Mouse (Mus musculus): ENCODE results near the gene Tmem263. TPM values are rescaled to one million over a fixed set of nuclear protein-coding genes. Genes with fewer than 3 reads are reported as not detected.

Gene Tmem263
- 59.5 and 67.6 TPM in 2 replicates for polyA plus RNA-seq (2014; fragmentation: Nextera tagmentation; extraction: Ambion mirVana)

GRCm38 (mm10) chr10:85102247-85103084 is at the start of gene Tmem263, which contains the start of gene Fhl4:
Tmem263 (plus strand) TSS chr10:85102627.
Fhl4 (minus strand) TSS chr10:85102495.
- H3K36me3 ChIP-seq (ENCODE audit: control insufficient read depth, insufficient read depth, low read length) = no peaks in the 10 kb centered on the region
- H3K4me2 ChIP-seq (replicated peaks; ENCODE audit: low read depth, low read length) = peak within 1 kb of the TSS; percentile 92
- H3K9me3 ChIP-seq (ENCODE audit: control insufficient read depth, low read length) = no peaks in the 10 kb centered on the region
- peak within 1 kb of the TSS; percentile 68 for H3K27ac ChIP-seq (ENCODE audit: low read depth, low read length)
- H3K27me3 ChIP-seq (ENCODE audit: control insufficient read depth, insufficient read depth, low read length) = no peaks in the 10 kb centered on the region
- H3K9ac ChIP-seq (ENCODE audit: low read depth, low read length) = peak within 1 kb of the TSS; percentile 78
- peak within 1 kb of the TSS; percentile 93 for H3K4me3 ChIP-seq (ENCODE audit: low read depth, low read length)
- peak; percentile 96 for ATAC-seq (ENCODE audit: low FRiP score)
- H3K4me1 ChIP-seq (replicated peaks; ENCODE audit: control insufficient read depth, insufficient read depth, low read length) = no peaks in the 10 kb centered on the region
- under 1% methylated on average over 57 of the region's 96 CpGs for WGBS
- DNase-seq (ENCODE audit: low spot score) = peak; percentile 97

GRCm38 (mm10) chr10:85054876-85055275 is 47.6 kb upstream of the Tmem263 start:
- 90% methylated on average over 2 of the region's 2 CpGs for WGBS
- no peak overlapping the region for H3K27ac ChIP-seq (ENCODE audit: low read depth, low read length)
- no peak for DNase-seq (ENCODE audit: low spot score)
- H3K4me3 ChIP-seq (ENCODE audit: low read depth, low read length) = no peak overlapping the region
- no peak overlapping the region for H3K9ac ChIP-seq (ENCODE audit: low read depth, low read length)
- no peaks in the 10 kb centered on the region for H3K27me3 ChIP-seq (ENCODE audit: control insufficient read depth, insufficient read depth, low read length)
- no peak for ATAC-seq (ENCODE audit: low FRiP score)
- no peaks in the 10 kb centered on the region for H3K9me3 ChIP-seq (ENCODE audit: control insufficient read depth, low read length)
- H3K4me2 ChIP-seq (replicated peaks; ENCODE audit: low read depth, low read length) = no peak overlapping the region
- H3K4me1 ChIP-seq (replicated peaks; ENCODE audit: control insufficient read depth, insufficient read depth, low read length) = no peaks in the 10 kb centered on the region
- no peaks in the 10 kb centered on the region for H3K36me3 ChIP-seq (ENCODE audit: control insufficient read depth, insufficient read depth, low read length)

- Histone ChIP-seq H3K4me2 (replicated peaks; ENCODE audit: low read depth, low read length) (no peak overlapping the region), H3K9me3 (ENCODE audit: control insufficient read depth, low read length) (no peaks in the 10 kb centered on the region), H3K36me3 (ENCODE audit: control insufficient read depth, insufficient read depth, low read length) (no peaks in the 10 kb centered on the region), H3K9ac (ENCODE audit: low read depth, low read length) (no peak overlapping the region), H3K4me1 (replicated peaks; ENCODE audit: control insufficient read depth, insufficient read depth, low read length) (no peaks in the 10 kb centered on the region), H3K27ac (ENCODE audit: low read depth, low read length) (no peak overlapping the region), H3K27me3 (ENCODE audit: control insufficient read depth, insufficient read depth, low read length) (no peaks in the 10 kb centered on the region), H3K4me3 (ENCODE audit: low read depth, low read length) (no peak overlapping the region)
- DNase-seq (ENCODE audit: low spot score) = no peak
- no peak for ATAC-seq (ENCODE audit: low FRiP score)
- WGBS = 61% methylated on average over 4 of the region's 4 CpGs
These were observed 30.7 kb upstream of the Tmem263 start for GRCm38 (mm10) chr10:85071605-85072152.

GRCm38 (mm10) chr10:85101841-85102240 is 586 bp upstream of the Tmem263 start:
- Histone ChIP-seq H3K27ac (ENCODE audit: low read depth, low read length) (peak overlapping the region; percentile 68), H3K4me2 (replicated peaks; ENCODE audit: low read depth, low read length) (peak overlapping the region; percentile 92), H3K4me3 (ENCODE audit: low read depth, low read length) (peak overlapping the region; percentile 93), H3K9me3 (ENCODE audit: control insufficient read depth, low read length) (no peaks in the 10 kb centered on the region), H3K9ac (ENCODE audit: low read depth, low read length) (peak overlapping the region; percentile 78), H3K4me1 (replicated peaks; ENCODE audit: control insufficient read depth, insufficient read depth, low read length) (no peaks in the 10 kb centered on the region), H3K27me3 (ENCODE audit: control insufficient read depth, insufficient read depth, low read length) (no peaks in the 10 kb centered on the region), H3K36me3 (ENCODE audit: control insufficient read depth, insufficient read depth, low read length) (no peaks in the 10 kb centered on the region)
- no peak for DNase-seq (ENCODE audit: low spot score)
- peak; percentile 31 for ATAC-seq (ENCODE audit: low FRiP score)
- under 1% methylated on average over 10 of the region's 10 CpGs for whole genome bisulfite sequencing

- WGBS = under 1% methylated on average over 34 of the region's 34 CpGs
- H3K27ac ChIP-seq (ENCODE audit: low read depth, low read length) = peak overlapping the region; percentile 68; the same call in 1 of the 2 replicates
- peak overlapping the region; percentile 92 for H3K4me2 ChIP-seq (replicated peaks; ENCODE audit: low read depth, low read length)
- H3K9ac ChIP-seq (ENCODE audit: low read depth, low read length) = peak overlapping the region; percentile 77
- peak; percentile 55 for DNase-seq (ENCODE audit: low spot score)
- H3K9me3 ChIP-seq (ENCODE audit: control insufficient read depth, low read length) = no peaks in the 10 kb centered on the region
- H3K4me1 ChIP-seq (replicated peaks; ENCODE audit: control insufficient read depth, insufficient read depth, low read length) = no peaks in the 10 kb centered on the region
- no peaks in the 10 kb centered on the region for H3K27me3 ChIP-seq (ENCODE audit: control insufficient read depth, insufficient read depth, low read length)
- peak; percentile 70 for ATAC-seq (ENCODE audit: low FRiP score)
- peak overlapping the region; percentile 93 for H3K4me3 ChIP-seq (ENCODE audit: low read depth, low read length)
- no peaks in the 10 kb centered on the region for H3K36me3 ChIP-seq (ENCODE audit: control insufficient read depth, insufficient read depth, low read length)
These were observed 858 bp downstream of the Tmem263 start for GRCm38 (mm10) chr10:85103085-85103885.

- DNase-seq (ENCODE audit: low spot score) = no peak
- Histone ChIP-seq H3K9me3 (ENCODE audit: control insufficient read depth, low read length) (no peaks in the 10 kb centered on the region), H3K4me3 (ENCODE audit: low read depth, low read length) (no peak overlapping the region), H3K36me3 (ENCODE audit: control insufficient read depth, insufficient read depth, low read length) (no peaks in the 10 kb centered on the region), H3K27me3 (ENCODE audit: control insufficient read depth, insufficient read depth, low read length) (no peaks in the 10 kb centered on the region), H3K4me1 (replicated peaks; ENCODE audit: control insufficient read depth, insufficient read depth, low read length) (no peaks in the 10 kb centered on the region), H3K27ac (ENCODE audit: low read depth, low read length) (no peak overlapping the region), H3K9ac (ENCODE audit: low read depth, low read length) (no peak overlapping the region), H3K4me2 (replicated peaks; ENCODE audit: low read depth, low read length) (no peak overlapping the region)
- WGBS = 89% methylated on average over 4 of the region's 4 CpGs
- no peak for ATAC-seq (ENCODE audit: low FRiP score)
These were observed 12.0 kb downstream of the Tmem263 start for GRCm38 (mm10) chr10:85114409-85114808.

- no peaks in the 10 kb centered on the region for H3K36me3 ChIP-seq (ENCODE audit: control insufficient read depth, insufficient read depth, low read length)
These were observed 22.8 kb downstream of the Tmem263 start for GRCm38 (mm10) chr10:85125184-85125583.

GRCm38 (mm10) chr10:85127395-85128287 is 25.2 kb downstream of the Tmem263 start, which contains the start of gene Mterf2:
Mterf2 (minus strand) TSS chr10:85128027.
- Histone ChIP-seq H3K36me3 (ENCODE audit: control insufficient read depth, insufficient read depth, low read length) (no peaks in the 10 kb centered on the region), H3K27ac (ENCODE audit: low read depth, low read length) (no peak within 1 kb of the TSS), H3K4me2 (replicated peaks; ENCODE audit: low read depth, low read length) (peak within 1 kb of the TSS; percentile 47), H3K9ac (ENCODE audit: low read depth, low read length) (peak within 1 kb of the TSS; percentile 28), H3K9me3 (ENCODE audit: control insufficient read depth, low read length) (no peaks in the 10 kb centered on the region), H3K4me1 (replicated peaks; ENCODE audit: control insufficient read depth, insufficient read depth, low read length) (no peaks in the 10 kb centered on the region), H3K4me3 (ENCODE audit: low read depth, low read length) (peak within 1 kb of the TSS; percentile 38), H3K27me3 (ENCODE audit: control insufficient read depth, insufficient read depth, low read length) (no peaks in the 10 kb centered on the region)
- 7% methylated on average over 20 of the region's 20 CpGs for WGBS
- ATAC-seq (ENCODE audit: low FRiP score) (peak; percentile 99), DNase-seq (ENCODE audit: low spot score) (peak; percentile 94)

More at GRCm38 (mm10) chr10:85125184-85125583, 22.8 kb downstream of the Tmem263 start:
- 90% methylated on average over 13 of the region's 13 CpGs for WGBS
- ATAC-seq (ENCODE audit: low FRiP score) = no peak
- no peaks in the 10 kb centered on the region for H3K4me1 ChIP-seq (replicated peaks; ENCODE audit: control insufficient read depth, insufficient read depth, low read length)
- H3K9me3 ChIP-seq (ENCODE audit: control insufficient read depth, low read length) = no peaks in the 10 kb centered on the region
- H3K4me2 ChIP-seq (replicated peaks; ENCODE audit: low read depth, low read length) = no peak overlapping the region
- H3K27ac ChIP-seq (ENCODE audit: low read depth, low read length) = no peak overlapping the region
- no peak overlapping the region for H3K9ac ChIP-seq (ENCODE audit: low read depth, low read length)
- no peaks in the 10 kb centered on the region for H3K27me3 ChIP-seq (ENCODE audit: control insufficient read depth, insufficient read depth, low read length)
- H3K4me3 ChIP-seq (ENCODE audit: low read depth, low read length) = no peak overlapping the region
- DNase-seq (ENCODE audit: low spot score) = no peak
